Mouse (Mus musculus) forebrain, embryonic 10.5 days (tissue): ENCODE results near the gene Pced1a. TPM values are rescaled to one million over a fixed set of nuclear protein-coding genes. Genes with fewer than 3 reads are reported as not detected.

Experiments
- DNase-seq: peaks from one replicate; pipeline ENCODE4 v3.0.0-alpha.2; 2017; ENCODE audit warnings: low spot score; ENCODE audit errors: extremely low spot score
- H3K27ac ChIP-seq: fragments of 300-500 bp; sonication (generic); 2 replicates; pipeline ENCODE4 v1.5.1; 2016; ENCODE audit warnings: mild to moderate bottlenecking
- H3K27me3 ChIP-seq: fragments of 300-500 bp; sonication (generic); 2 replicates; pipeline ENCODE4 v1.6.1; 2016; ENCODE audit warnings: mild to moderate bottlenecking; ENCODE audit not compliant: poor library complexity, severe bottlenecking
- H3K36me3 ChIP-seq: fragments of 300-500 bp; sonication (generic); replicated peaks from 2 replicates; pipeline ENCODE4 v1.6.1; 2016; ENCODE audit warnings: mild to moderate bottlenecking, moderate library complexity
- H3K4me1 ChIP-seq: fragments of 300-500 bp; sonication (generic); 2 replicates; pipeline ENCODE4 v1.6.1; 2016
- H3K4me3 ChIP-seq: fragments of 300-500 bp; sonication (generic); 2 replicates; pipeline ENCODE4 v1.5.1; 2016; ENCODE audit warnings: mild to moderate bottlenecking, moderate library complexity
- H3K9me3 ChIP-seq: fragments of 300-500 bp; sonication (generic); 2 replicates; pipeline ENCODE4 v1.6.1; 2016; ENCODE audit warnings: mild to moderate bottlenecking, moderate library complexity
- WGBS: fragments of 180-500 bp; shearing (Covaris S2); methylation state at CpG from one replicate; pipeline ENCODE4 v1.1.7; 2016; 5-methylcytosine and 5-hydroxymethylcytosine counted together
- polyA plus RNA-seq: library from polyadenylated mRNA; unstranded; fragments of >200 nt; fragmentation: Nextera tagmentation; extraction: Ambion mirVana; gene quantifications from 2 replicates; pipeline ENCODE4 v1.2.1, GENCODE M21; 2016

The Pced1a gene
- polyA plus RNA-seq, 1 experiment from 2014 or later = 11.8 TPM

GRCm38 (mm10) chr2:130429851-130430250, 5.3 kb upstream of the Pced1a start:
- WGBS = 70% methylated on average over 2 of the region's 2 CpGs
- peaks cover 8% of the 10 kb centered on the region for H3K4me1 ChIP-seq
- no peak overlapping the region for H3K27ac ChIP-seq
- H3K36me3 ChIP-seq = peaks cover 43% of the 10 kb centered on the region
- H3K4me3 ChIP-seq = no peak overlapping the region
- no peaks in the 10 kb centered on the region for H3K27me3 ChIP-seq
- no peaks in the 10 kb centered on the region for H3K9me3 ChIP-seq
- no peak for DNase-seq

DNA sequence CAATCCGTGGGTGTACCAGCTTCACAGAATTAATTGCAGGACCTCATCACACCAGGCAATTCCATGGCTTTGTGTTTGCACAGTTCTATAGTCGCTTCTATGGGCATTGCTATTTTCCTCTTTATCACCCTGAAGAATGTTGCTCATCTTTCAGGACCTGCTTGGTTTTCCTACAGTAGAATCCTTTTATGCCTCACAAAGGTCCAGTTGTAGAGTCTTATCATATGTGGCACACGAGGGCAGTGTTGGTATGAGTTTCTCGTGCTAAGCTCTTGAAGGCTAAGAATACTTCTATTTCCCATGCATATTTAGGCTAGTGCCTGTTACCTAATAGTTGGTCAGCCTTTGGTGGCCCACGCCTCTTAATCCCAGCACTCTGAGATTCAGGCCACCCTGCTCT, 611 bp upstream of the Pced1a start:
- WGBS = 67% methylated on average over 5 of the region's 5 CpGs

DNA sequence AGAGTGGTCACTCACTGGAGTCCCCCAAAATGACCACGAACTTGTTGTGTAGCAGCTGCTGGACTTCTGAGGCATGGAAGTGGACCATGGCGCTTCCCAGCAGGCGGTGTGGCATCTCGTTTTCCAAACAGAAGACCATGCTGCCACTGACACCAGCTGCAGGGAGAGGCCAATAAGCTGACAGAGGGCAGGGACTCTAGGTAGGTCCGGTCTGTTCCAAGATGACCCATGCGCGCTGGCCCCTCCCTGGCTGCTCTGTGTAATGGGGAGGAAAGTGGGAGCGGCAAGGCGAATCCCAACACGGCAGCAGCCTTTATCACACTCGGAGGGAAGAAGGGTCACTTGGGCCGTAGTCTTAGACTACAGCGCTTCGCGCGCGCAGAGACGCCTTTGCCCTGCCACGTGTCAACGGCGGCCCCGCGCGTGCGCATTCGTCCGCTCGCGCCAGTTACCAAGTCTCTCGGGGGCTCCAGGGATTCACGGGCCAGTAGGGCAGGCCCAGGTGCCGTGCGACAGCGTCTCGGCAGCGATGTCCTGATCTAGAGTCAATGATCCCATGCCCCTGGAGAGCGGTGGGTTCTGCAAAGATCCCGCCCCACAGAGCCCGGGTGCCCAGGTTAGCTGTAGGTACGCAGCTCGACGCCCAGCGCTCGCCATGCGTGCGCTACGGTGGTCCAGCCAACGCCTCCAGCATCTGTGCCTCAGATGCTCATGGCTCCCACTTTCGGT, 940 bp downstream of the Pced1a start:
- 17% methylated on average over 49 of the region's 49 CpGs for WGBS
- peak overlapping the region; percentile 94 for H3K27ac ChIP-seq
- H3K27me3 ChIP-seq = peaks cover 11% of the 10 kb centered on the region; the same call in 1 of the 2 replicates
- H3K36me3 ChIP-seq = peaks cover 53% of the 10 kb centered on the region
- H3K4me3 ChIP-seq = peak overlapping the region; percentile 69
- peak; percentile 83 for DNase-seq
- H3K9me3 ChIP-seq = no peaks in the 10 kb centered on the region
- peaks cover 34% of the 10 kb centered on the region for H3K4me1 ChIP-seq

More for the DNA sequence above, 611 bp upstream of the Pced1a start:
- DNase-seq = no peak
- Histone ChIP-seq H3K27ac (peak overlapping the region; percentile 94), H3K4me3 (peak overlapping the region; percentile 69), H3K27me3 (peaks cover 11% of the 10 kb centered on the region; the same call in 1 of the 2 replicates), H3K36me3 (peaks cover 47% of the 10 kb centered on the region), H3K9me3 (no peaks in the 10 kb centered on the region), H3K4me1 (peaks cover 34% of the 10 kb centered on the region)

DNA sequence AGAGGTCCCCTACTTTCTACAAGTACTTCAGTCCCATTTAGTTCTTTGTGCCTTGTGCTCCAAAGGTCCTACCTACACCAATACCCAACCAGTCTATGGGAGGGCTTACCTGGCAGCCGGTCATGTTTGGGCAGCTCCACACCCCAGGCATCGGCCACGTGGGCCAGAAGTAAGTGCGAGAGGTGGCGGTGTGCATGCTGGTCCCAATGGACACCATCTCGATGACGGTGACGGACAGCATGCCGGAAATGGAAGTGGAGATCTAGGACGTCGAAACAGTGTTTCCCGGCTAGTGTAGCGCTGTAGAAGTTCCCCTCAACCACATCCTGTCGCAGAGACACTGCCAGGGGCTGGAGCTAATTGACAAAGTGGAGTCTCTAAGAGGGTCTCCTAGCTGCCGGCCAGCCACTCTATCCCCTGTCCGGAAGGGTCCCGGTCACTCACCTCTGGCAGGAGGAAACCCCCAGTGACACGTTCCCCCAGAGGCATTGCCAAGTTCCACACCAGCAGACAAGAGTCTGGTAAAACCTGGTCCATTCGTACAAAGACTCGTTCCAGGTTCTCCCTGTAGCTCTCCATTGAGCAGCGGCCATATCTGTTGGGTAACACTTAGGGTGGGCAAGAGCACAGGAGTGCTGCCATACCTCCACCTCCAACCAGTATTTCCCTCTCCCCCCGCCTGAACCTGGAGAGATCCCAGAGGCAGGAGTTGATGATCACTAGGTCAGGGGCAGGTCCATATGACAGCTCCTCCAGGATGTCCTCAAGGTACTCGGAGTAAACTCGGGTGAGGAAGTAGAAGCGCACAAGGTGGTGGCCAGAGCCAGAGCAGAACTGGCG, 2.5 kb downstream of the Pced1a start:
- peaks cover 47% of the 10 kb centered on the region for H3K36me3 ChIP-seq
- H3K9me3 ChIP-seq = no peaks in the 10 kb centered on the region
- no peak for DNase-seq
- peaks cover 11% of the 10 kb centered on the region; the same call in 1 of the 2 replicates for H3K27me3 ChIP-seq
- no peak overlapping the region for H3K27ac ChIP-seq
- 93% methylated on average over 26 of the region's 26 CpGs for WGBS
- no peak overlapping the region for H3K4me3 ChIP-seq
- peaks cover 34% of the 10 kb centered on the region for H3K4me1 ChIP-seq

DNA sequence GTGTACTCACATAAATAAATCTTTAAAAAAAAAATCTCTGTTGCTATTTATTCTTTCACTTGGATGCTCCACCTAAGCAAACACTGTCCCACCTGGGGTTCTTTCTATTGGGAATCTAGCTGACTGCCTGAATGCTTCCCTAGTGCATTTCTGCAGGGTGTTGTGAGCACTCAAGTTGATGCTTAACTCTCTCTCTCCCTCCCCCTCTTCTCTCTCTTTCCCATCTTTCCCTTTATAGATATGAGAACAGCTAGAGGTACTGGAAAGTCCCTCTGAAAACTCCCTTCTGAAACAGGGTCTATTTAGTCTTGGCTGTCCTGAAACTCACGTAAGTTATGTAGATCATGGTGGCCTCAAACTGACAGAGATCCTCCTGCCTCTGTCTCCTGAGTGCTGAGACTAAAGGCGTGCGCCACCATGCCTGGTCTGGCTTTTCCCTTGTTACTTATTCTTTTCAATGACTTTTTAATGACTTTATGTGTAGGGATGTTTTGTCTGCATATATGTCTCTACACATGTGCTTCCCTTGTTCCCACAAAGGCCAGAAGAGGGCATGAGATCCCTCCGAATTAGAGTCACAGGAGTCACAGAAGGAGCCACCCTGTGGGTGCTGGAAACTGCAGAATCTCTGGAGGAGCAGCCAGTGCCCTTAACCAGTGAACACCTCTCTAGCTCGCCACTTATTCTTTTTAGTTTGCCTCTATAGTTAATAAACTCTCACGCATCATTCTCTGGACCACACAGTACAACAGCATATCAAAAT, 10.2 kb downstream of the Pced1a start:
- Histone ChIP-seq H3K9me3 (no peaks in the 10 kb centered on the region), H3K4me3 (no peak overlapping the region), H3K27me3 (peaks cover 13% of the 10 kb centered on the region), H3K4me1 (peaks cover 11% of the 10 kb centered on the region), H3K27ac (no peak overlapping the region), H3K36me3 (peaks cover 10% of the 10 kb centered on the region)
- DNase-seq = no peak
- 75% methylated on average over 6 of the region's 6 CpGs for WGBS

DNA sequence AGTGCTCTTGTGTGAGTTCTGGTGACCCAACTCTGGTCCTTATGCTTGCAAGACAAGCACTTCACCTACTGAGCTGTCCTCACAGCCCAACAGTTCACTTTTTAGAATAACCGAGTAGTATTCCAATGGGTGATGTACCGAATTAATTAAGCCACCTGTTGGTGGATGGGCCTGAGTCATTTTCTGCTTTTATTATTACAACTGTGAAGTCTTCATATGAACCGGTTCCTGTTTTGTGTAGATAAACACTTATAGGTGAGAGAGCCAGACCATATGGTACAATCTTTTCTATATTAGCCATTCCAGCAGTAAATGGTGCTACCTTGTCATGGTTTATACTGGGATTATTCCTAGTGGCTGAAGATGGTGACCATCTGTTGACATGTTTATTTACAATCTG, 11.7 kb downstream of the Pced1a start:
- Histone ChIP-seq H3K4me1 (peaks cover 25% of the 10 kb centered on the region), H3K4me3 (no peak overlapping the region), H3K36me3 (no peaks in the 10 kb centered on the region), H3K27ac (no peak overlapping the region), H3K27me3 (peaks cover 22% of the 10 kb centered on the region), H3K9me3 (no peaks in the 10 kb centered on the region)
- no peak for DNase-seq
- 85% methylated on average over 3 of the region's 3 CpGs for WGBS

- Histone ChIP-seq H3K4me3 (no peak overlapping the region), H3K4me1 (peaks cover 25% of the 10 kb centered on the region), H3K36me3 (no peaks in the 10 kb centered on the region), H3K27ac (no peak overlapping the region), H3K27me3 (peaks cover 30% of the 10 kb centered on the region), H3K9me3 (no peaks in the 10 kb centered on the region)
- peak; percentile 83 for DNase-seq
- 43% methylated on average over 16 of the region's 16 CpGs for WGBS
These were observed 12.7 kb downstream of the Pced1a start for GRCm38 (mm10) chr2:130411558-130412495.

GRCm38 (mm10) chr2:130408194-130408593, 16.3 kb downstream of the Pced1a start:
- peak; percentile 52 for DNase-seq
- WGBS = 17% methylated on average over 6 of the region's 6 CpGs

GRCm38 (mm10) chr2:130406178-130406577, 18.3 kb downstream of the Pced1a start, which contains the start of gene Tmem239:
Tmem239 (plus strand) TSS chr2:130406478.
- H3K27me3 ChIP-seq = peaks cover 65% of the 10 kb centered on the region
- H3K4me1 ChIP-seq = peaks cover 21% of the 10 kb centered on the region
- 82% methylated on average over 2 of the region's 2 CpGs for WGBS
- no peak for DNase-seq
- H3K9me3 ChIP-seq = no peaks in the 10 kb centered on the region
- H3K27ac ChIP-seq = no peak within 1 kb of the TSS
- H3K36me3 ChIP-seq = no peaks in the 10 kb centered on the region
- no peak within 1 kb of the TSS for H3K4me3 ChIP-seq

More at GRCm38 (mm10) chr2:130408194-130408593, 16.3 kb downstream of the Pced1a start:
- no peaks in the 10 kb centered on the region for H3K36me3 ChIP-seq
- H3K4me1 ChIP-seq = peaks cover 25% of the 10 kb centered on the region
- H3K9me3 ChIP-seq = no peaks in the 10 kb centered on the region
- H3K27ac ChIP-seq = peak overlapping the region; percentile 12; the same call in 1 of the 2 replicates
- H3K4me3 ChIP-seq = no peak overlapping the region
- H3K27me3 ChIP-seq = peaks cover 56% of the 10 kb centered on the region

DNA sequence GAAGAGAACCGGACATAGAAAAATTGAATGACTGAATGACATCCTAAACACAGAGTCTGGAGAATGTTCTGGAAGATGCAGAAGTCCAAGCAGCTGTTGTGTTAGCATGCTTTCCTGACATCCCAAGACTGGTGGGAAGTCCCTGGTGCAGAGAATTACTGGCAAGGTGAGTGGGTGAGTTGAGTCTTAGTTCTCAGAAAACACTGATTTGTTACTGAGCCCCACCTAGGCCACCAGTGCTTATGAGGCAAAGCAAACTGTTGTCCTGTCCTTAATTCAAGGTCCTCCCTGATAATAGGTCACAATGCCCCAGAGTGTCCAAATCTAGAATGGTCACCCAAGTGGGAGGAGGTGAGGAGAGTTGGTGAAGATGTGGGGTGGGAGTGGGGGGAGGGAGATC, 19.6 kb downstream of the Pced1a start, which contains the start of the genes Gm28372 and 1700020A23Rik:
Gene Gm28372 (plus strand): TSS at position 301 of the 400 bp plus-strand sequence.
Gene 1700020A23Rik (plus strand): TSS at position 321 of the 400 bp plus-strand sequence.
- no peak within 1 kb of the TSS for H3K27ac ChIP-seq
- peaks cover 59% of the 10 kb centered on the region for H3K27me3 ChIP-seq
- H3K4me1 ChIP-seq = peaks cover 27% of the 10 kb centered on the region
- H3K9me3 ChIP-seq = no peaks in the 10 kb centered on the region
- H3K36me3 ChIP-seq = no peaks in the 10 kb centered on the region
- WGBS = 89% methylated on average over 1 of the region's 1 CpGs
- DNase-seq = no peak
- no peak within 1 kb of the TSS for H3K4me3 ChIP-seq

GRCm38 (mm10) chr2:130401891-130402290, 22.6 kb downstream of the Pced1a start:
- WGBS = 84% methylated on average over 4 of the region's 4 CpGs
- Histone ChIP-seq H3K36me3 (no peaks in the 10 kb centered on the region), H3K4me3 (no peak overlapping the region), H3K27me3 (peaks cover 58% of the 10 kb centered on the region), H3K9me3 (no peaks in the 10 kb centered on the region), H3K4me1 (peaks cover 27% of the 10 kb centered on the region), H3K27ac (no peak overlapping the region)
- DNase-seq = no peak
